Mouse (Mus musculus): Measurements from ENCODE around the gene Agbl5.

- TF ChIP-seq CTCF (conservative IDR thresholded peaks at IDR 0.05; ENCODE audit: low read length) = no peak
- TF ChIP-seq POU5F1 (IDR thresholded peaks at IDR 0.05; ENCODE audit: borderline replicate concordance, low read length) = no peak
- TF ChIP-seq NANOG (IDR thresholded peaks at IDR 0.05; ENCODE audit: borderline replicate concordance, low read length) = no peak
Observed at GRCm38 (mm10) chr5:30909300-30909659, 20.8 kb downstream of the Agbl5 start.

All from E14TG2a.4 (cell line).